ENCODE assay signal across 9 mouse cellular contexts in the genomic region with DNA sequence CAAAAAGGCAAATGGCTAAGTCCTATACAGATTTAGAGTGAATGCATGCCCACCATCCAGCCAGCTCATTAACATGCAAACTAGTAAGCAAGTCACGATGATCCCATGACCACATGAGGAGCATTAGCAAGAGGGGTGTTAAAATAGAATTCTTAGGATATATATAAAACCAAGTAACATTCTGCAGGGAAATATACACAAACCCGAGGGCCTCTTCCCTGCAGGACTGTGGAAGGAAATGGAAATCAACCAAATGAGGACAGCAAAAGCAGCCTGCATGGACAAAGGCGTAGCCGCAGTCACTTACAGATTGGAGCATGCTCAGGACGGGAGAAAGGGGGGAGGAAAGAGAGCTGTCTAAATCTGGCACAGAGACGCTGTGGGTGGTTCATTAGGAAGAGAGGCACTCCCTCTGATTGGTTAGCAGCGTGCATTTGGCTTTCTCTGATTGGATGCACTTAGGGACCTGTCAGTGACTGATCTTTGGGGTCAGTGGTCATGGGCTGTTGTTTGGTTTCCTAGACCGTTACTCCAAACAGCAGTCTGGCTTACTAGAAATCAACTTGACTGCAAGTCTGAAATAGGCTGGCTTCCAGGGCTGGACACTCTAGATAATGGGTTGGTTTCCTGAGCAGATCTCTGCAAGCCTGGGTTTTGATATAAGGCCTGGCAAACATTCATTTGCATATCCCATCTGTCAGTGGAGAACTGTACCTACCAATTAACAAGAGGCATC.
DNase-seq lines count a peak whose midpoint lies in the region; ATAC-seq lines count a peak whose summit lies in the region.
"Had no signal": no experiment of that assay in that cellular context is flagged by ENCODE, and none has a peak within 500 bp of the region (broad histone marks: within the 10 kb centered on the region; RNA-seq: fewer than 3 reads in every experiment).

No protein-coding gene starts in this region.

- peak; percentile 54; the same call in 1 of the 2 replicates for ATAC-seq in embryonic facial prominence, embryonic 11.5 days (replicated peaks; ENCODE audit: insufficient number of reproducible peaks, low FRiP score, low TSS enrichment, low read depth)
- ATAC-seq in heart, embryonic 15.5 days (replicated peaks; ENCODE audit: insufficient number of reproducible peaks, insufficient read depth, low FRiP score, low read depth) = peak; percentile 90
- ATAC-seq in kidney, embryonic 16.5 days (ENCODE audit: low FRiP score, low TSS enrichment) = peak; percentile 95
- peak; percentile 95 for ATAC-seq in lung, embryonic 15.5 days (ENCODE audit: borderline replicate concordance, extremely low read depth, low FRiP score, low TSS enrichment)

- no peaks in the 10 kb centered on the region for H3K27me3 ChIP-seq in embryonic facial prominence, embryonic 11.5 days (ENCODE audit: control insufficient read depth, insufficient read depth, low read length)
- H3K27me3 ChIP-seq in heart, embryonic 15.5 days = no peaks in the 10 kb centered on the region
- H3K27me3 ChIP-seq in kidney, embryonic 16.5 days (ENCODE audit: insufficient read depth, low read length) = no peaks in the 10 kb centered on the region
- no peaks in the 10 kb centered on the region for H3K27me3 ChIP-seq in lung, embryonic 15.5 days
- H3K27me3 ChIP-seq: limb, embryonic 13.5 days had no signal

- H3K4me1 ChIP-seq in embryonic facial prominence, embryonic 11.5 days (ENCODE audit: control insufficient read depth, insufficient read depth, low read length) = no peaks in the 10 kb centered on the region
- peaks cover 8% of the 10 kb centered on the region; the same call in 1 of the 2 replicates for H3K4me1 ChIP-seq in heart, embryonic 15.5 days (replicated peaks)
- H3K4me1 ChIP-seq in kidney, embryonic 16.5 days (ENCODE audit: insufficient read depth, low read length) = peaks cover 4% of the 10 kb centered on the region; the same call in 1 of the 2 replicates
- H3K4me1 ChIP-seq in lung, embryonic 15.5 days = peaks cover 12% of the 10 kb centered on the region; the same call in 1 of the 2 replicates
- H3K4me1 ChIP-seq: limb, embryonic 13.5 days had no signal

- no peaks in the 10 kb centered on the region for H3K36me3 ChIP-seq in embryonic facial prominence, embryonic 11.5 days (replicated peaks; ENCODE audit: control insufficient read depth, insufficient read depth, low read depth, low read length)
- H3K36me3 ChIP-seq in heart, embryonic 15.5 days = no peaks in the 10 kb centered on the region
- H3K36me3 ChIP-seq in kidney, embryonic 16.5 days (ENCODE audit: insufficient read depth, low read length) = no peaks in the 10 kb centered on the region
- H3K36me3 ChIP-seq in lung, embryonic 15.5 days = no peaks in the 10 kb centered on the region
- H3K36me3 ChIP-seq: limb, embryonic 13.5 days had no signal

- H3K9ac ChIP-seq in embryonic facial prominence, embryonic 11.5 days (replicated peaks; ENCODE audit: low read length) = no peak overlapping the region
- no peak overlapping the region for H3K9ac ChIP-seq in heart, embryonic 15.5 days
- H3K9ac ChIP-seq in kidney, embryonic 16.5 days (replicated peaks; ENCODE audit: low read length) = no peak overlapping the region
- H3K9ac ChIP-seq in lung, embryonic 15.5 days = no peak overlapping the region
- H3K9ac ChIP-seq: limb, embryonic 13.5 days had no signal

- peak; percentile 8 to 17 for DNase-seq in cerebellum, postnatal 25 days
- DNase-seq in cerebellum, adult 9-10 months = no peak
- peak; percentile 24 for DNase-seq in embryonic facial prominence, embryonic 11.5 days (ENCODE audit: low spot score)
- DNase-seq in ovary, postnatal 36 days (ENCODE audit: low spot score) = peak; percentile 6
- DNase-seq in spleen, adult 18-20 months = no peak

- H3K4me2 ChIP-seq in embryonic facial prominence, embryonic 11.5 days (ENCODE audit: low read depth, low read length) = no peak overlapping the region
- H3K4me2 ChIP-seq in heart, embryonic 15.5 days = no peak overlapping the region
- no peak overlapping the region for H3K4me2 ChIP-seq in kidney, embryonic 16.5 days (replicated peaks; ENCODE audit: low read depth, low read length)
- no peak overlapping the region for H3K4me2 ChIP-seq in lung, embryonic 15.5 days
- H3K4me2 ChIP-seq: limb, embryonic 13.5 days had no signal

- no peak overlapping the region for H3K27ac ChIP-seq in embryonic facial prominence, embryonic 11.5 days (replicated peaks; ENCODE audit: low read depth, low read length)
- 0 out of 2 replicates have a peak overlapping the region, but pooled peaks have one; percentile 12 for H3K27ac ChIP-seq in heart, embryonic 15.5 days
- H3K27ac ChIP-seq in kidney, embryonic 16.5 days (ENCODE audit: low read length) = peak overlapping the region; percentile 49
- peak overlapping the region; percentile 78 for H3K27ac ChIP-seq in lung, embryonic 15.5 days
- H3K27ac ChIP-seq: limb, embryonic 13.5 days had no signal

- H3K9me3 ChIP-seq in embryonic facial prominence, embryonic 11.5 days (replicated peaks; ENCODE audit: control insufficient read depth, low read length) = no peaks in the 10 kb centered on the region
- H3K9me3 ChIP-seq in heart, embryonic 15.5 days (replicated peaks) = no peaks in the 10 kb centered on the region
- H3K9me3 ChIP-seq in kidney, embryonic 16.5 days (ENCODE audit: low read length) = no peaks in the 10 kb centered on the region
- no peaks in the 10 kb centered on the region for H3K9me3 ChIP-seq in lung, embryonic 15.5 days
- H3K9me3 ChIP-seq: limb, embryonic 13.5 days had no signal

- H3K4me3 ChIP-seq in embryonic facial prominence, embryonic 11.5 days (ENCODE audit: low read depth, low read length) = no peak overlapping the region
- no peak overlapping the region for H3K4me3 ChIP-seq in heart, embryonic 15.5 days
- no peak overlapping the region for H3K4me3 ChIP-seq in kidney, embryonic 16.5 days (ENCODE audit: low read length)
- H3K4me3 ChIP-seq in lung, embryonic 15.5 days = no peak overlapping the region
- H3K4me3 ChIP-seq: limb, embryonic 13.5 days had no signal

- 40% methylated on average over 8 of the region's 8 CpGs for WGBS in embryonic facial prominence, embryonic 11.5 days
- 20% methylated on average over 8 of the region's 8 CpGs for WGBS in heart, embryonic 15.5 days
- WGBS in kidney, embryonic 16.5 days = 32% methylated on average over 8 of the region's 8 CpGs
- WGBS in lung, embryonic 15.5 days = 18% methylated on average over 8 of the region's 8 CpGs

Comparison
In these comparisons a context has a peak if more than half of its experiments do, and no peak if none do; other contexts are left out.
1. DNase-seq: peak in cerebellum, postnatal 25 days (2 of 2), embryonic facial prominence, embryonic 11.5 days (single experiment) and ovary, postnatal 36 days (single experiment); none in cerebellum, adult 9-10 months (single experiment) and spleen, adult 18-20 months (0 of 2).
2. Peak in every context shown above with its lines, with median percentiles within 50 percentile points of each other: ATAC-seq.